Mouse (Mus musculus) CH12.LX (cell line): ENCODE data around the gene Hap1. TPM values are rescaled to one million over a fixed set of nuclear protein-coding genes. Genes with fewer than 3 reads are reported as not detected.

Source experiments
- DNase-seq: peaks from one replicate; pipeline ENCODE4 v3.0.0-alpha.2; 2013; ENCODE audit errors: extremely low read depth
- H3K27ac ChIP-seq: 2 replicates; pipeline ENCODE4 v1.5.1; 2012; ENCODE audit warnings: low read depth, mild to moderate bottlenecking, control low read depth, moderate library complexity; ENCODE audit not compliant: insufficient read depth
- H3K27me3 ChIP-seq: replicated peaks from 2 replicates; pipeline ENCODE3; 2012; ENCODE audit warnings: inconsistent platforms
- H3K36me3 ChIP-seq, 2 experiments: replicated peaks in 1 of 2; 2 replicates each; pipeline versions ENCODE3 to v1.6.1; 2012; ENCODE audit warnings: inconsistent platforms in 1 of 2, low read length in 1 of 2, mild to moderate bottlenecking in 1 of 2, mixed read lengths in 1 of 2, moderate library complexity in 1 of 2; ENCODE audit not compliant: control insufficient read depth in 1 of 2, insufficient read depth in 1 of 2
- H3K4me1 ChIP-seq, 2 experiments: 2 replicates each; pipeline ENCODE4 v1.6.1; 2012; ENCODE audit warnings: inconsistent platforms in 1 of 2, moderate library complexity in 1 of 2; ENCODE audit not compliant: insufficient read depth in 2 of 2, control insufficient read depth in 1 of 2
- H3K4me2 ChIP-seq: 2 replicates; pipeline ENCODE4 v1.6.1; 2012; ENCODE audit warnings: low read depth, mild to moderate bottlenecking, control low read depth; ENCODE audit not compliant: poor library complexity, insufficient read depth, severe bottlenecking
- H3K4me3 ChIP-seq, 3 experiments: fragments of 150-350 bp in 1 of 3; sonication (generic) in 1 of 3; replicated peaks in 1 of 3; 2 replicates each; pipeline versions ENCODE3 to v1.5.1; 2011 to 2012; ENCODE audit warnings: low read depth in 2 of 3, low read length in 2 of 3, mild to moderate bottlenecking in 2 of 3, moderate library complexity in 2 of 3, control low read depth in 1 of 3, improper control_type of control experiment in 1 of 3, inconsistent platforms in 1 of 3, mixed read lengths in 1 of 3; ENCODE audit not compliant: poor library complexity in 1 of 3
- H3K79me2 ChIP-seq: replicated peaks from 2 replicates; pipeline ENCODE4 v1.6.1; 2012; ENCODE audit warnings: mild to moderate bottlenecking, moderate library complexity; ENCODE audit not compliant: control insufficient read depth, poor library complexity, insufficient read depth, severe bottlenecking; ENCODE audit errors: extremely low read depth
- H3K9ac ChIP-seq: 2 replicates; pipeline ENCODE4 v1.6.1; 2012; ENCODE audit warnings: low read depth, mild to moderate bottlenecking, control low read depth, moderate library complexity; ENCODE audit not compliant: insufficient read depth
- H3K9me3 ChIP-seq: replicated peaks from 2 replicates; pipeline ENCODE3; 2012; ENCODE audit warnings: low read length, inconsistent platforms, mixed read lengths
- CHD1 ChIP-seq: IDR thresholded peaks from 2 replicates; pipeline ENCODE4 v1.6.1; 2012; ENCODE audit warnings: low read depth, low read length, improper control_type of control experiment, inconsistent platforms
- CTCF ChIP-seq, 2 experiments: IDR thresholded peaks in 1 of 2; conservative IDR thresholded peaks in 1 of 2; 2 replicates each; pipeline ENCODE4 v1.5.1; 2011 to 2012; ENCODE audit warnings: low read depth in 2 of 2, low read length in 2 of 2, improper control_type of control experiment in 1 of 2, inconsistent platforms in 1 of 2, mild to moderate bottlenecking in 1 of 2, moderate library complexity in 1 of 2
- EP300 ChIP-seq: IDR thresholded peaks from 2 replicates; pipeline ENCODE4 v1.6.1; 2011; ENCODE audit warnings: low read length, improper control_type of control experiment
- ETS1 ChIP-seq: conservative IDR thresholded peaks from 2 replicates; pipeline ENCODE4 v1.6.1; 2012; ENCODE audit warnings: low read depth, mild to moderate bottlenecking, inconsistent platforms, low read length, improper control_type of control experiment, moderate library complexity
- GABPA ChIP-seq: IDR thresholded peaks from 2 replicates; pipeline ENCODE4 v1.6.1; 2012; ENCODE audit warnings: low read depth, low read length, improper control_type of control experiment, inconsistent platforms; ENCODE audit not compliant: insufficient replicate concordance
- HCFC1 ChIP-seq: IDR thresholded peaks from 2 replicates; pipeline ENCODE4 v1.6.1; 2012; ENCODE audit warnings: low read depth, mild to moderate bottlenecking, inconsistent platforms, low read length, improper control_type of control experiment
- IRF4 ChIP-seq: IDR thresholded peaks from 2 replicates; pipeline ENCODE4 v1.6.1; 2014; ENCODE audit warnings: low read depth, mild to moderate bottlenecking, inconsistent platforms, low read length, improper control_type of control experiment
- JUN ChIP-seq: IDR thresholded peaks from 2 replicates; pipeline ENCODE4 v1.6.1; 2011; ENCODE audit warnings: low read depth, mild to moderate bottlenecking, low read length, improper control_type of control experiment, moderate library complexity; ENCODE audit not compliant: insufficient read depth
- JUND ChIP-seq: conservative IDR thresholded peaks from 2 replicates; pipeline ENCODE4 v1.6.1; 2011; ENCODE audit warnings: low read depth, low read length, improper control_type of control experiment
- KAT2A ChIP-seq: IDR thresholded peaks from 2 replicates; pipeline ENCODE4 v1.6.1; 2012; ENCODE audit warnings: low read length, improper control_type of control experiment, inconsistent platforms; ENCODE audit not compliant: insufficient replicate concordance
- MAZ ChIP-seq: IDR thresholded peaks from 2 replicates; pipeline ENCODE4 v1.6.1; 2012; ENCODE audit warnings: low read depth, mild to moderate bottlenecking, inconsistent platforms, low read length, improper control_type of control experiment, moderate library complexity
- MXI1 ChIP-seq: IDR thresholded peaks from 2 replicates; pipeline ENCODE4 v1.6.1; 2011; ENCODE audit warnings: mild to moderate bottlenecking, low read depth, low read length, improper control_type of control experiment
- NELFE ChIP-seq: IDR thresholded peaks from 2 replicates; pipeline ENCODE4 v1.6.1; 2011; ENCODE audit warnings: low read depth, low read length, improper control_type of control experiment
- PAX5 ChIP-seq: IDR thresholded peaks from 2 replicates; pipeline ENCODE4 v1.6.1; 2012; ENCODE audit warnings: low read length, inconsistent platforms, mixed read lengths
- RAD21 ChIP-seq: IDR thresholded peaks from 2 replicates; pipeline ENCODE4 v1.6.1; 2011; ENCODE audit warnings: low read depth, mild to moderate bottlenecking, low read length, improper control_type of control experiment, moderate library complexity
- RCOR1 ChIP-seq: conservative IDR thresholded peaks from 2 replicates; pipeline ENCODE4 v1.6.1; 2012; ENCODE audit warnings: low read depth, mild to moderate bottlenecking, inconsistent platforms, low read length, improper control_type of control experiment
- TBP ChIP-seq: conservative IDR thresholded peaks from 2 replicates; pipeline ENCODE4 v1.6.1; 2011; ENCODE audit warnings: low read depth, low read length, improper control_type of control experiment
- TCF12 ChIP-seq: IDR thresholded peaks from 2 replicates; pipeline ENCODE4 v1.6.1; 2014; ENCODE audit warnings: low read depth, mild to moderate bottlenecking, inconsistent platforms, low read length, improper control_type of control experiment
- USF2 ChIP-seq: conservative IDR thresholded peaks from 2 replicates; pipeline ENCODE4 v1.6.1; 2011; ENCODE audit warnings: low read depth, low read length, improper control_type of control experiment
- ZKSCAN1 ChIP-seq: IDR thresholded peaks from 2 replicates; pipeline ENCODE4 v1.6.1; 2012; ENCODE audit warnings: low read depth, inconsistent platforms, low read length, improper control_type of control experiment, borderline replicate concordance
- ZMIZ1 ChIP-seq: IDR thresholded peaks from 2 replicates; pipeline ENCODE4 v1.6.1; 2012; ENCODE audit warnings: low read depth, mild to moderate bottlenecking, inconsistent platforms, low read length, improper control_type of control experiment
- dilution Hi-C: fragments of 300-500 bp; cut with MboI; formaldehyde crosslinking; loops from 2 replicates; pipeline ENCODE4 v1.14.3; 2020; ENCODE audit warnings: low sequenced_read_pairs; ENCODE audit not compliant: extremely low pct_unique_long_range_greater_than_20kb, extremely low pct_ligation_motif_present
- in situ Hi-C: fragments of 300-500 bp; cut with MboI; formaldehyde crosslinking; loops from 3 replicates; pipeline ENCODE4 v1.14.3; 2019; ENCODE audit warnings: low sequenced_read_pairs, low pct_ligation_motif_present, low pct_unique_long_range_greater_than_20kb, mixed read lengths
- polyA plus RNA-seq: library from polyadenylated mRNA; unstranded; fragments of >175 nt; gene quantifications from 2 replicates; pipeline ENCODE4 v1.2.1, GENCODE M21; 2012; ENCODE audit warnings: low read depth; ENCODE audit not compliant: insufficient read length
- total RNA-seq, 2 experiments: library from RNA; depleted of rRNA; stranded (reverse); fragments of 300-350 nt in 1 of 2; fragments of >200 nt in 1 of 2; gene quantifications; 2 replicates each; pipeline ENCODE4 v1.2.3; 2012 to 2014

Hap1 gene
- total and polyA plus RNA-seq, 3 experiments: 0.34 TPM; not detected in 2

GRCm38 (mm10) chr11:100376746-100377389, 20.9 kb upstream of the Hap1 start:
- Histone ChIP-seq H3K9ac (no peak overlapping the region), H3K27me3 (peaks cover 27% of the 10 kb centered on the region), H3K9me3 (no peaks in the 10 kb centered on the region), H3K4me2 (no peak overlapping the region), H3K4me1 (peaks cover 0 to 1% of the 10 kb centered on the region in 2 experiments; a peak in 2 of 4 replicates), H3K27ac (no peak overlapping the region), H3K79me2 (no peaks in the 10 kb centered on the region), H3K4me3 (no peak overlapping the region), H3K36me3 (no peaks in the 10 kb centered on the region)
- no peak for TF ChIP-seq TCF12
- TF ChIP-seq MAZ: no peak
- TF ChIP-seq NELFE: no peak
- no peak for TF ChIP-seq ZKSCAN1
- dilution Hi-C loops: no loop called here
- no peak for DNase-seq
- in situ Hi-C loops: no loop called here

- no peak overlapping the region for H3K9ac ChIP-seq
- peaks cover 26% of the 10 kb centered on the region for H3K27me3 ChIP-seq
- no peaks in the 10 kb centered on the region for H3K9me3 ChIP-seq
- no peak overlapping the region for H3K27ac ChIP-seq
- no peak for TF ChIP-seq KAT2A
- no peak for TF ChIP-seq USF2
- TF ChIP-seq MXI1: no peak
- TF ChIP-seq IRF4: no peak
- no peak for TF ChIP-seq CTCF (conservative IDR thresholded peaks at IDR 0.05 in 1 of 2, IDR thresholded peaks at IDR 0.05 in 1 of 2; ENCODE audit: low read depth in 2 of 2, low read length in 2 of 2)
- TF ChIP-seq ETS1: no peak
- no peak for TF ChIP-seq ZMIZ1
- no peak for TF ChIP-seq MAZ
- no peak for TF ChIP-seq GABPA
- TF ChIP-seq HCFC1: no peak
- TF ChIP-seq JUN: no peak
- no peak for TF ChIP-seq TCF12
- no peak for TF ChIP-seq JUND
- TF ChIP-seq TBP: no peak
- TF ChIP-seq PAX5: no peak
- no peak for TF ChIP-seq CHD1
- TF ChIP-seq EP300: no peak
- TF ChIP-seq NELFE: no peak
- TF ChIP-seq RAD21: no peak
- TF ChIP-seq RCOR1: no peak
- peaks cover 0 to 3% of the 10 kb centered on the region in 2 experiments; a peak in 2 of 4 replicates for H3K4me1 ChIP-seq
- no peaks in the 10 kb centered on the region for H3K36me3 ChIP-seq
- dilution Hi-C loops: no loop called here
- DNase-seq: no peak
- no peak overlapping the region for H3K4me3 ChIP-seq
- no peaks in the 10 kb centered on the region for H3K79me2 ChIP-seq
- in situ Hi-C loops: no loop called here
- no peak overlapping the region for H3K4me2 ChIP-seq
Observed at GRCm38 (mm10) chr11:100376005-100376404, 20.1 kb upstream of the Hap1 start.
